Mouse (Mus musculus) spleen, embryonic (tissue): ENCODE data around the gene Gm8897.
"Not testable (repeated sequence)": the region's sequence is repeated elsewhere in the genome, so short reads cannot be mapped to it uniquely, and the experiment has no call there.

Experiments
- CTCF ChIA-PET: fragments of 350-600 bp; sonication (Branson Sonifier 250); formaldehyde crosslinking; loops from one replicate; lab custom pipeline; 2022; lab: Charles Lee

Gene Gm8897

DNA sequence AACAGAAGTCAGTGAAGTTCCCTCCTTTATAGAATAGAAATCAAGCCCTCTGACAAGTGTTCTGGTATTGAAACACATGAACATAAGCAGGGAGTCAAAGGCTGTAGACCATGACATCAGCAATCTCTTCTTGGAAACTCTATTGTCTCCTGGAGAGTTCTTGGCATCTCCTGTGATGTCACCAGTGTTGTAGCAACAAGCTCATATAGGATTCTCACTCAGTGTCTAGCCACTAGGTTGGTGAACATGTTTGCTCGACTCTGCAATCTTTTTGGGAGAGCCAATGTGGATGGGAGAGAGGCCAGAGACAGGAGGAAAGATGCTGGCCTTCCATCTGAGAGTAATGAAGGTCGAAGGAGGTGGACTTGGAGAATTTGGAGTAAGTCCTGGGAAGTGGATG, at the start of gene Gm8897:
Gene Gm8897 (plus strand): TSS at position 301 of the 400 bp plus-strand sequence.
- CTCF ChIA-PET = not testable (repeated sequence)

DNA sequence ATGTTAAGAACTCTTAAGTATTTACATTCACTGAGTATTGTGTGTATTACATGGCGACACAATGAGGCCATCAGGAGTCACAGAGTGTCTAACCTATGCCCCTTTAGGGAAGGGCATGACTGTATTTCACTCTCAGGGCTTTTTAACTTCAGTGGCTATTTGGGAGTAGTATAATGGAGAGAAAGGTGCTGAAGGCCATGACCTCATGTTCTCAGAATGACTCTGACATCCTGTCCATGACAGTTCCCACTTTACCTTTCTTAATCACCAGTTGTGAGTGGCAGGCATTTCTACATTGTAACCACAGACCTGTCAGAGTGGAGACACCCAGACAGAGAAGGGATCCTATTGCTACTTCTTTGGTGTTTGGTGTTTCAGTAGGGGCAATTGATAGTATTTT, 473 bp downstream of the Gm8897 start:
- CTCF ChIA-PET = not testable (repeated sequence)
